Mouse (Mus musculus) kidney, adult 2 months (tissue): ENCODE measurements around the gene Dcp1a.

Experiments used
- CTCF ChIP-seq: fragments of 200-500 bp; conservative IDR thresholded peaks from 2 replicates; pipeline ENCODE4 v1.5.1; 2011; ENCODE audit warnings: low read depth, mild to moderate bottlenecking, control low read depth, low read length, moderate library complexity, mixed read lengths; ENCODE audit not compliant: insufficient read depth, insufficient read length
- POLR2A ChIP-seq: fragments of 200-500 bp; IDR thresholded peaks from one replicate; pipeline ENCODE4 v1.6.1; 2011; ENCODE audit warnings: low read depth, low read length, control low read depth

DNA sequence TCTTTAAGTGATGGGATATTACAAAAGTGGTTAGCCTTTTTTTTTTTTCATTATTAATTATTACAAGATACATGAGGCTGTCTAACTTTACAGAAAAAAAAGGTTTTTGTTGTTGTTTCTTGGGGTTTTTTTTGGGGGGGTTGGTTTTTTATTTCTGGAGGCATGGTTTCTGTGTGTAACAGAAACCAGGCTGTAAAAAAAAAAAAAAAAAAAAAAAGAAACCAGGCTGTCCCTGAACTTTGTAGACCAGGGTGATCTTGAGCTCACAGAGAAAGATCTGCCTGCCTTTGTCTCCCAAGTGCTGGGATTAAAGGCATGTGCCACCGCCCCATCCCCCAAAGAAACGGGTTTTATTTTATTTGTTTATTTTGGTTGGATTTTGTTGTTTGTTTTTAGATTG, 72.6 kb downstream of the Dcp1a start:
- TF ChIP-seq CTCF: no peak
- TF ChIP-seq POLR2A: no peak
